In genomic region chr4:83876600-83876999, GRCm38 (mm10) we compare ENCODE assay signal across 17 mouse cellular contexts.
DNase-seq lines count a peak whose midpoint lies in the region; TF ChIP-seq lines count a peak whose summit lies in the region.
"Had no signal": no experiment of that assay in that cellular context is flagged by ENCODE, and none has a peak within 500 bp of the region (broad histone marks: within the 10 kb centered on the region; RNA-seq: fewer than 3 reads in every experiment).

No protein-coding gene starts in this region.

- no peak overlapping the region for H3K4me3 ChIP-seq in layer of hippocampus, adult 2 months
- H3K4me3 ChIP-seq: embryonic facial prominence, embryonic 13.5 days; forebrain, embryonic 10.5 days; heart, adult 2 months; midbrain, embryonic 10.5 days; myocyte had no signal

- no peak overlapping the region for H3K27ac ChIP-seq in layer of hippocampus, adult 2 months
- H3K27ac ChIP-seq: embryonic facial prominence, embryonic 13.5 days; forebrain, embryonic 10.5 days; heart, adult 2 months; kidney, postnatal 0 days; midbrain, embryonic 10.5 days had no signal

- no peak for DNase-seq in layer of hippocampus, adult 2 months (ENCODE audit: low spot score in 2 of 2)
- no peak for DNase-seq in layer of hippocampus, adult 9-11 months
- peak; percentile 9 for DNase-seq in thymus, postnatal 0 days (ENCODE audit: low spot score)
- DNase-seq in thymus, postnatal 10 days (ENCODE audit: low spot score in 2 of 2), result no peak
- DNase-seq in induced T-regulatory cell, adult 2 months (ENCODE audit: low read depth), result peak; percentile 4
- no peak for DNase-seq in spleen, postnatal 14 days (ENCODE audit: low spot score in 2 of 2)
- DNase-seq in cerebellum, postnatal 36 days, result no peak
- no peak for DNase-seq in spleen, postnatal 4 days (ENCODE audit: low spot score in 2 of 2)
- DNase-seq: adrenal gland, postnatal 14 days; cerebellum, postnatal 25 days; heart, adult 2 months; right cerebral cortex, postnatal 14 days had no signal

- TF ChIP-seq CTCF in layer of hippocampus, adult 2 months (conservative IDR thresholded peaks at IDR 0.05), result peak; percentile 53

Comparison
In these comparisons a context has a peak if more than half of its experiments do, and no peak if none do; other contexts are left out.
1. DNase-seq: peak in thymus, postnatal 0 days (single experiment) and induced T-regulatory cell, adult 2 months (single experiment); none in layer of hippocampus, adult 2 months (0 of 2), layer of hippocampus, adult 9-11 months (single experiment), thymus, postnatal 10 days (0 of 2), spleen, postnatal 14 days (0 of 2), cerebellum, postnatal 36 days (0 of 2) and spleen, postnatal 4 days (0 of 2).